Mouse (Mus musculus): ENCODE results near the gene Nr2c1.

- TF ChIP-seq GATA1 (IDR thresholded peaks at IDR 0.05; ENCODE audit: borderline replicate concordance, low read length) (no peak), FLI1 (IDR thresholded peaks at IDR 0.05; ENCODE audit: low read length) (no peak)
These were observed 14.7 kb upstream of the Nr2c1 start for GRCm38 (mm10) chr10:94133081-94133480.
